Mouse (Mus musculus): ENCODE results near the gene Mybphl. TPM values are rescaled to one million over a fixed set of nuclear protein-coding genes. Genes with fewer than 3 reads are reported as not detected.

Mybphl gene
- total RNA-seq, 2 experiments from 2014 or later = not detected

DNA sequence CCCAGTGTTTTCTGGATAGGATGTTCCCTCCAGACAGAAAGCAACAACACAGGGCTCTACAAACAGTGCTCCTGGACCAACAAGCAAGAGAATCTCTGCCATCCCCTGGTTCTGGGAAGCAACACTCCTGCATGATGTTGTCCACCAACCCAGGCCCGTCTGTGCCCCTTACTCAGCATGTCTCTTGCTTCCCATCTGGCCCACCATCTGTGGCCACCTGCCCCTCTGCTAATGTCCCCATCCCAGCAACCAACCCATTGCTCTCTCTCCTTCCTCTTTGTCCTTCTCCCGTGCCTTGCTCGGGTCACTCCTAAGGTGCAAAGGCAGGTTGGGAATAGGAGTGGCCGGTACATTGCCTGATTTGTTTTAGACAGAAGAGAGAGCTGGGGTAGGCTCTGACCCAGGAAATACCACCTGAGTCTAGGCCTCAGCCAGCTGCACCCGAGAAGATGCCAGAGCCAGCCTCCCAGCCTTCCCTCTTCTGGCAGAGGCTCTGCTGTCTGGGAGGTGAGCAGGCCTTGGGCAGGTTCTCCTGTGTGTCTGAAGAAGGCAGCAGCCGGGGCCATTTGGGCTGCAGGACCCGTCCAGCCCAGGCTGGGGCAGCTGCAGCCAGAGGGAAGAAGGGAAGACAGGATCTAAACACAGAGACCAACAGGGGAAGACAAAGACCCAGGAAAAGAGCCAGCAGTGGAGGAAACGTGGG lies 45.1 kb downstream of the Mybphl start:
- no peak for DNase-seq (ENCODE audit: low spot score)

DNA sequence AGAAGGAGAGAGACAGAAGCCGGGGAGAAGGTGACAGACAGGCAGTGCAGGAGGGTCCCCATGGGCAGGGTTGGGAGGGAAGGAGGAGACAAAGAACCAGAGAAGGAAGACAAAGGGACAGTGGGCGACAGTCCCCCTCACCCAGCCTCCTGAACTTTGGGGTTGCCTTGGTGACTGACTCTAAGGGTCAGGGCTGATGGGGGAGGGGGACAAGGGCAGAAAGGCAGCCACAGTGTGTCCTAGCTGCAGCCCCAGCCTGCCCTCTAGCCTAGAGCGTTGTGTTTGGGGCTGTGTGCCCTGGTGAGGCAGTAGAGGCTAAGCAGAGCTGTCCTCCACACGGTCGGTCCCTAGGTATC lies 45.6 kb downstream of the Mybphl start:
- DNase-seq (ENCODE audit: low spot score) = no peak

DNA sequence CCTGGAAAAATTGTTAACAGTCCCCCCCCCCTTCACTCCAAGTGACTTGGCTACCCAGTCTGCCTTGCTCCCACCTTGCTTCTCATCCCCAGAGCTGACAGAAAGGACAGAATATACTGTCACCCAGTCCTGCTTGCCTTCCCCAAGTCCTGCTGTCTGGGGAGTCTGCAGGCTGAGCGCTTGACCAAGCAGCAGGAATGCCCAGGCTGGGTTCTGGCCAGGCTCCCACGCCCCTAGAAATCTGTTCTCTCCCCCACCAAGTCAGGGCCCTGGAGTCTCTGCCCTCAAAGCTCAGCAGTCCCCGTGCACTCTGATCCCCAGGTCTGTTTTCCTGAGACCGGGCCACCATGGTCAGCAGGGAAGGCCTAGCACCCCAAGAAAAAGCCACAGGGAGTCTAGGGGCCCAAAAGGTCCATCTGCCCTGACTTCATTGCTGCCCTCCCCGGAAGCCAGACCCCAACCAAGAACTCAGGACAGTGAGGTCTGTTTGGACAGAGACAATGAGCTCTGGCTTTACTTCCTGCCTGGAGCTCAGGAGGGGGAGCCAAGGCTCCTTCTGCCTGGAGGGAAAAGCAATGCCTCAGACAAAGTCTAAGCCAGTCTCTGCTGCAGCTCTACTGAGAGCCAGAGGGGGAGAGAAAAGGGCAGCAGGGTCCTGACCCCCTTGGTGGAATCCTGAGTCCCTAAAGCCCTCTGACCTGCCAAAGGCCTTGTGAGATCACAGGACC lies 46.5 kb downstream of the Mybphl start:
- no peak for DNase-seq (ENCODE audit: low spot score)

DNA sequence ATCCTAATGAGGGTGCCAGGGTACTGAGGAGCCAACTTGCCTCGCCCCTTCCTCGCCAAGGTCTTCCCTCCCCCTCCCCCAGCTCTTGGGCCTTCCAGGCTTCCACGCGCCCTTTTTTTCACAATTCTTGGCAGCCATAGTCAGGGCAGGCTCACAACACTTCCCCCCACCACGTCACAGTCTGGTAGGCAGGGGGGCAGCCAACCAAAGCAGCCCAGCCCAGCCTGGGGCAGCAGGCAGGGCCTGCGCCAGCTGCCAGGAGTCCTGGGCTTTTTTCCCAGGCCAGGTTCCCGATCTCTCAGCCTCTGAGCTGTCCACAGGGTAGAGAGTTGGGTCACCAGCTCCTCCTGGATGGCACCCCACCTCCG lies 47.0 kb downstream of the Mybphl start:
- DNase-seq (ENCODE audit: low spot score) = no peak

DNA sequence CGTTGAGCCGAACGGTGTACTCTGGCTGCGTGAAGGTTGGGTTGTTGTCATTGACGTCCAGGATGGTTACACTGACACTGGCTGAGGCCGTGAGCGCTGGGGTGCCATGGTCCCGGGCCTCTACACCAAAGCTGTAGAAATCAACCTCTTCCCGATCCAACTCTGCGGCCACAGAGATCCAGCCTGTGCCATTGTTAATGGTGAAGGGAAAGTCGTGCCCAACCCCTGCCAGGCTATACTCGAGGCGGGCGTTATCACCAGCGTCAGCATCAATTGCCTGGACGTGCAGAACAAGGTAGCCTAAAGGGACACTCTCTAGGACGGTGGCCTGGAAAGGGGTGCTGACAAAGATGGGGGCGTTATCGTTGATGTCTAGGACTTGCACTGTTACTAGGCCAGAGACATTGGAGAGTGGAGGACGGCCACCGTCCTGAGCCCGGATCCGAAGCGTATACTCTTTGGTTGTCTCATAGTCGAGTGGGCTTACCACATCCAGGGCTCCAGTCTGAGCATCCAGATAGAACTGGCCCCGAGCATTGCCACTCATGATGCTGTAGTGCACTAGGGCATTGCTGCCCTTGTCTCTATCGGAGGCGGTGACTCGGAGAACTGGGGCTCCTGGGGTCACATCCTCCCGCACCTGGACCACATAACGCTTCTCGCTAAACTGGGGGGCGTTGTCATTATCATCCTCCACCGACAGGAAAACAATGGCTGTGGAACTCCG lies 49.1 kb downstream of the Mybphl start:
- no peak for DNase-seq (ENCODE audit: low spot score)

DNA sequence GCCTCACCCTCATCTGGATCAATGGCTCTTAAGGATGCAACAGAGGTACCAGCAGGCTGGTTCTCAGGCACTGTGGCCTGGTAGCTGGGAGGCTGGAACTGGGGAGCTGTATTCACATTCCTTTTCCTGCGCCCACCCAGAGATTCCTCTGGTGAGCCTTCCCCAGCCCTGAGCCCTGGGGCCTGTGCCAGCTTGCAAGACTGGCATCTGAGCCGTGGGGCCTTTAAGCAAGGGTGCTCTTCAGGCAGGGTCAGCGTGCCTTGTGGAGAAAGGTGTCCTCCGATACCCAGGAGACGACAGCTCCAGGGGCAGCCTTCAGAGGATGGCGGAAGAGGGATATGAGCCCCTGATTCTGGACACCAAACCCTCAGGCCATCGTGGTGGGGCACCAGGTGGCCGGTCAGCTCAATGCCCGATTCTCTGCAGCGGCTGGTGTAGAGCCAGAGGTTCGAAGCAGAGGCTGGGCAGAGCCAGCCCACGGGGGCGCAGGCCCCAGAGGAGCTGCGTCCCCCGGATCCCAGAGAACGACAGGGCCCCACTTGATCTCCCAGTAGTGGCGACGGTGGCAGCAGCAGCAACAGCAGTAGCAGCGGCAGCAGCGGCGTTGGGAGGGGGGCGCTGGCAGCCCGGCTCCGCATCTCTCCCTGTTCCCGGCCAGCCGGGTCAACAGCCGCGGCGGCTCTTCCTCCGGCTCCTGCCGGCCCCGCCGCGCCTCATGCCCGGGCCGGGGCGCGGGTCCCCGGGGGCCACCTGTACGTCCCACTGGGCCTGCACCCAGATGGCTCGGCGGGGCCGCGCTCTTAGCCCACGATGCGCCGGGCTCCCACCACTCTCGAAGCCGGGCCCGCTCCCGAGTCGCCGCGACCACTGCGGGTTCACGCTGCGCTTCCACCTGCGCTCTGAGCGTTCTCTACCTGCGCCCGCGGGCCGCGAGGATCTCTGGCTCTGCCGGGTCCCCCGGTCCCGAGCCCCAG lies 50.4 kb downstream of the Mybphl start, which contains the start of gene Celsr2:
Celsr2 (minus strand) TSS at position 696 of the 974 bp plus-strand sequence.
- DNase-seq (ENCODE audit: low spot score) = no peak

DNA sequence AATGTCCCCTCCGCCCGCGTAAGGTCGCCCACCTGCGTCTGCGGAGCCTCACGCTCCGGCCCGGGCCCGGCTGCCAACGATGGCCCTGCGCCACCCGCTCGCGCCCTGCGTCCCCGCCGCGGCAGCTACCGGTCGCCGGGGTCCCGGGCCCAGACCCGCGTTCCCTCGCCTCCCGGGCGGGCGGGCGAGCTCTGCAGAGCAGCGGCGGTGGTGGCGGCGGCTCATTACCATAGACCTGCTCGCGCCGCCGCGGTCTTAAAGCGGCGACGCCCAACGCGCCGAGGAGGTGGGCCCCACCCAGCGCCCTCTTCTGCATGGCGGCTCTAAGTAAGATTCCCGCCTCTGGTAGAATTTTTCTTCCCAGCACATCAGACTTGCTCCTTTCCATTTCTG lies 51.1 kb downstream of the Mybphl start:
- DNase-seq (ENCODE audit: low spot score) = peak; percentile 59

- DNase-seq (ENCODE audit: low spot score) = no peak
Observed at GRCm38 (mm10) chr3:108423006-108423405, 58.3 kb downstream of the Mybphl start.

DNA sequence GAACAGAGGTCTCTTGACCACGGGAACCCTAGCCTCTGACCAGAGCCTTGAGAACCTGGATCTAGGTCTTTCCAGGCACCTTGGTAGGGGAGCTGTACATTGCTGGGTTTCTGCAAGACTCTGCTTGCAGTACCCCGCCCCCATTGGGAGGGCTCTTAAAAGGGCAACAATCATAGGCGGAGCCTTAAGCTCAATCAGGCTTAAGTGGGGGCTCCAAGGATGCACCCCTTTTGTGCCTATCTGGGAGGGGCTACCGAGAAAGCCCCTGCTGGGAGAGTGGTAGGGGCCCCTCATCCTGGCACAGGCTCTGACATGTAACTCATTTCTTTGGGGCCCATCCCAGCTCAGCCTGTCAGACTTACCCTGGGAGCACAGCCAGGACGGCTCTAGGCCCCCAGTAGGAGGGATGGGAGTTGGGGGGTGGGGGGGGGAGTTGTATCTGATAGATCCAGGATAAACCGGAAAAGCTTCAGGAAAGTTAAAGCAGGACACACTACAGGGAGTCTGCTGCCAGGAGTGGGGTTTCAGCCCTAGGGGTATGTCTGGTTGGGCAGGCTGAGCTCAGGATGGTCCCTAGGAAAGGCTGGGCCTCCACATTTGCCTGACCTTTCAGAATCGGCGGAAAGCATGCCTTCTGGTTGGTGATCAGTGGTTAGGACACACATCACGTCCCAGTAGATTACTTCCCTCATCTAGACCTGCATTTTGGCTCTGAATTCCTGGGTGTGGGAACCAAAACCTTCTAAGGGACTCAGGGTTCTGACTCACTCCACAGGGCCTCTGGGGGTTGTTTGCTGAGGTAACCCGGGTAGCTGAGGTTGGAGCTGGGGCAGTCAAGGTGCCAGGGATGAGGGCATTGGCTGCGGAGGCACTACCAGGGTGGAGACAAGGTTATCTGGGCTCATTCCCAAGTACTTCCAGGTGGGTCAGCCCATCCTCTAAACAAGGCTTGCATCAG lies 59.4 kb downstream of the Mybphl start:
- no peak for DNase-seq (ENCODE audit: low spot score)

- DNase-seq (ENCODE audit: low spot score) = no peak
Observed at GRCm38 (mm10) chr3:108424944-108425623, 60.4 kb downstream of the Mybphl start.

DNA sequence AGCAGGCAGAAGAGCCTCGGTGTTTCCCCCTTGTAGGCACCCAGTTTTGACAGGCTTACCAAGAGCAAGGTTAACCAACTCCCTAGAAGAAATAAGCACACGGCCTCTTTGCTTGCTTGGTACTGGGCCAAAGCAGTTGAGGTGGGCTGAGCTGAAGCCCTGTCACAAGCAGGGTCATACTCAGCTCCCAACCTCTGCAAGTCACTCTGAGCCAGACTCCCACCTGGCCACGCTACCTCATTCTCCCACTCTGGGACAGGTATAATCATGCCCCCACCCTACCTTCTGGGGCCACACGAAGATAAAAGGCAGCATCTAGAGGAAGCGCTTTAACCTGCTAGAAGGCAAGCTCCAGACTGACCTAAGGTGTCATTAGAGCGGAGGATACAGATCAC lies 60.9 kb downstream of the Mybphl start:
- no peak for DNase-seq (ENCODE audit: low spot score)

Other genes with a start within 250 kb of the Mybphl start
- 10 to 100 TPM; 10.2 to 14.7 TPM for gene Gnai3, start 218.8 kb upstream of the Mybphl start, total RNA-seq (2021)
- gene Gpr61, start 210.0 kb upstream of the Mybphl start, total RNA-seq (2021) = not detected
- 10 to 100 TPM; 23.9 to 26.3 TPM for gene Amigo1, start 178.6 kb upstream of the Mybphl start, total RNA-seq (2021)
- 1 to 10 TPM; 3.0 to 3.2 TPM for gene Cyb561d1, start 163.7 kb upstream of the Mybphl start, total RNA-seq (2021)
- gene Atxn7l2, start 154.0 kb upstream of the Mybphl start, total RNA-seq (2021) = 1 to 10 TPM; 5.9 to 6.2 TPM
- 100 to 1,000 TPM; 213 to 250 TPM for gene Sypl2, start 138.3 kb upstream of the Mybphl start, total RNA-seq (2021)
- gene Psma5, start 108.0 kb upstream of the Mybphl start, total RNA-seq (2021) = 10 to 100 TPM; 50.6 to 56.2 TPM
- 10 to 100 TPM; 41.8 to 46.3 TPM for gene Sort1, start 80.8 kb upstream of the Mybphl start, total RNA-seq (2021)
- not detected for gene Psrc1, start 18.9 kb downstream of the Mybphl start, total RNA-seq (2021)
- gene Celsr2, start 50.6 kb downstream of the Mybphl start, total RNA-seq (2021) = 10 to 100 TPM; 10.0 to 11.6 TPM
- gene Sars, start 80.3 kb downstream of the Mybphl start, total RNA-seq (2021) = 100 to 1,000 TPM; 118 to 122 TPM
- not detected for gene 1700013F07Rik, start 169.2 kb downstream of the Mybphl start, total RNA-seq (2021)
- not detected for gene 5330417C22Rik, start 171.6 kb downstream of the Mybphl start, total RNA-seq (2021)
- 10 to 100 TPM; 12.7 to 14.1 TPM for gene Tmem167b, start 197.6 kb downstream of the Mybphl start, total RNA-seq (2021)
- 10 to 100 TPM; 22.4 to 22.6 TPM for gene Taf13, start 206.8 kb downstream of the Mybphl start, total RNA-seq (2021)
- gene Wdr47, start 226.4 kb downstream of the Mybphl start, total RNA-seq (2021) = 1 to 10 TPM; 6.0 to 6.4 TPM